Mouse (Mus musculus): ENCODE data around the gene Rpl19. TPM values are rescaled to one million over a fixed set of nuclear protein-coding genes. Genes with fewer than 3 reads are reported as not detected.

The Rpl19 gene
- 976 and 1,159 TPM in 2 replicates for polyA plus RNA-seq (2016; fragmentation: Nextera tagmentation; extraction: Ambion mirVana)

DNA sequence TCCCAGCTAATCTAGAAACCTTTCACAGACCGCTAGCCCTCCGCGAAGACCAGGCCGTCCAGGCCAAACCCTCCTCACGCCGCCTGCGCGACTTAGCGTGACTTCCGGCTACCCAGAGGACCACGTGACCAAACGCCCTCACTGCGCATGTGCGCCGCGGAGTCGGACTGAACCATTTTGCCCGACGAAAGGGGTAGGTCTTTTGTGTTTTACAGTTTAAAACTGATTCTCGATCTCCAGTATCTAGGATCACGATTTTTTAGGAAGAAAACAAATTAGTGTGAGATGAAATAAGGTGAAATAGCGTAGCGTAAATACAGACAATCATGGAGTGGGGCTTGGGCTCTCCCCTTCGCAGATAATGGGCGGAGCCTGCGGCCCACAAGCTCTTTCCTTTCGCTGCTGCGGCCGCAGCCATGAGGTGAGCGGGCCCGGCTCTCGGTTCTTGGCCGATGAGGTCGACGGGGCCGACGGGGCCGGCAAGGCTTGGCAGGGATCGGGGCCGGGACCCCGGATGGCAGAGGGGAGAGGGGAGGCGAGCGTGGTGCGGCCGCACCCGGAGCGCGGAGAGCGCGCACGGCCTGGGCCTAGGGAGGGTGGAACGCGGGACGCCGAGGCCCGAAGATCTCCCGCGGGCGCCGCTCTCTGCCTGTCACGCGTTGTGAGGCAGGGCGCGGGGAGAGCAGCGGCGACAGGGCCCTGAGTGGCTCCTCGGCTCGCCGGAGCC lies at the start of gene Rpl19:
Gene Rpl19 (plus strand): TSS at position 141 of the 727 bp plus-strand sequence.
- H3K36me3 ChIP-seq, result peaks cover 39% of the 10 kb centered on the region
- H3K9me3 ChIP-seq (replicated peaks), result no peaks in the 10 kb centered on the region
- 0 out of 2 replicates have a peak, but pooled peaks cover 3% of the 10 kb centered on the region for H3K27me3 ChIP-seq (ENCODE audit: low read depth, poor library complexity, severe bottlenecking)
- DNase-seq (ENCODE audit: low spot score), result peak; percentile 93
- H3K4me1 ChIP-seq, result peaks cover 45% of the 10 kb centered on the region
- peak within 1 kb of the TSS; percentile 99 for H3K27ac ChIP-seq (replicated peaks)
- peak within 1 kb of the TSS; percentile 99 for H3K4me3 ChIP-seq
- WGBS, result under 1% methylated on average over 69 of the region's 69 CpGs

DNA sequence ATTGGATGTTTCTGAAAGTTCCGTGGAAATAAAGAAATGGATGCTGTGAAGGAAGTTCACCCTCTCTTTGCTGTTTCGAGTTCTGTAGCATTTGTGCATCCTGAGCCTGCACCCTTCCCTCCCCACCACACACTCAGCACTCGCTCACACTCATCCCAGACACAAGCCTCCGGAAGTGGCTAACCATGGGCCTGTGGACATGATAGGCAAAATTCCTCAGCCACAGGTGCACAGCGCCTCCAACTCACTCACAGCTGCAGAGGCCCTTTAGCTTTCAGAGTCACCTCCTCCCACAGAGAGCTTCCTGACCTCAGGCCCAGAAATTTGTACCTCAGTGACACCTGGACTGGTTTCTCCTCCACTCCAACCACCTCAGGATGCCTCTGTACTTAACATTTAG lies 48.7 kb upstream of the Rpl19 start:
- Histone ChIP-seq H3K27ac (replicated peaks) (no peak overlapping the region), H3K4me1 (peaks cover 20% of the 10 kb centered on the region), H3K4me3 (no peak overlapping the region), H3K9me3 (replicated peaks) (no peaks in the 10 kb centered on the region), H3K27me3 (ENCODE audit: low read depth, poor library complexity, severe bottlenecking) (no peaks in the 10 kb centered on the region), H3K36me3 (no peaks in the 10 kb centered on the region)
- WGBS, result 79% methylated on average over 5 of the region's 5 CpGs
- DNase-seq (ENCODE audit: low spot score), result no peak

DNA sequence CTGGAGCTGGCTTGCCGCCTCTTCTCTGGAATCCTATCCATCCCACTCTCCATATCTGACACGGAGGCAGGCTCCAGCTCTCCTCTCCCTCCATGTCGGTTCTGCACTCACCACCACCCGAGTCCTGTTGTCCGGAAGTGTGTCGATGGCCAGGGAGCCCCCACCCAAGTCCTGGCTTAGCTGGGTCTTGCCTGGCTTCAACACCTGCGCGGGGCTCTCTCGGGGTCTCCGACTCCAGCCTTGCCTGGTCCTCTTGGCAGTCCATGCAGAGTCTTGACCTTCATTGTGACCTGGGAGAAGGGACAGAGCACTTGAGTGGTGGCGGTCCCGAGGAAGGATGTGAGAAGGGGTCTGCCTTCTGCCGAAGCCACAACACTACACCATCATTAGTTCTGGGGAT lies 48.1 kb upstream of the Rpl19 start:
- no peak overlapping the region for H3K4me3 ChIP-seq
- no peaks in the 10 kb centered on the region for H3K9me3 ChIP-seq (replicated peaks)
- DNase-seq (ENCODE audit: low spot score), result no peak
- peaks cover 3% of the 10 kb centered on the region; the same call in 1 of the 2 replicates for H3K27me3 ChIP-seq (ENCODE audit: low read depth, poor library complexity, severe bottlenecking)
- no peak overlapping the region for H3K27ac ChIP-seq (replicated peaks)
- peaks cover 20% of the 10 kb centered on the region for H3K4me1 ChIP-seq
- no peaks in the 10 kb centered on the region for H3K36me3 ChIP-seq
- WGBS, result 91% methylated on average over 13 of the region's 13 CpGs

DNA sequence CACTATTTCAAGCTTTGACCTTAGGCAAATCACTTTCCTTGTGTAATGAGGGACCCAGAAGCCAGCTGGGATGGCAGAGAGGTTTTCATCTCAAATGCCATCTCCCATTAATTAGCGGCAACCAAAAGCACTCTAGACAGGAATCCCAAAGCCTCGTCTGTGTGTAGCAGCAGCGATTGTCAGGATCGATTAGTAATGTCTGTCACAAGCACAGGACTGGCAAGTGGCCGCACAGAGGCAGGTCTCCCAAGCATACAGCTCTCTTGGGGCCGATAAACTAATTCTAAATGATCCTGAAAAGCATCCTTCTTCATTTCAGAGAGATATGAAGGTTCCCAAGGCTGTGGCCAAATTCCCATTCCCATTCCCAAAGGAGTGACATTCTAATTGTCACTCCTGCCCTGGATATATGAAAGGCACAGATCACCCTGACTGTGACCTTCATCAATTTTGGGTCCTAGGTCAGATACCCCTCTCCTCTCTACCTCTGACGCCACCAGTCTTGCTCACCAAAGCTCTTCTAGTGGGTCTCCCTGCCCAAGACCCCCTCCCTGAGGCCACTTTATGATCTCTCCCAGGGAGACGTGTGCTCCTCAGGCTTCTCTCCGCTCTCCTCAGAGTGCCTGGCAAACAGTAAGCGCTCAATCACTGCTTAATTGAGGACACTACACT lies 46.5 kb upstream of the Rpl19 start:
- Histone ChIP-seq H3K4me3 (no peak overlapping the region), H3K27me3 (ENCODE audit: low read depth, poor library complexity, severe bottlenecking) (peaks cover 19% of the 10 kb centered on the region), H3K27ac (replicated peaks) (no peak overlapping the region), H3K4me1 (peaks cover 16% of the 10 kb centered on the region), H3K36me3 (no peaks in the 10 kb centered on the region), H3K9me3 (replicated peaks) (no peaks in the 10 kb centered on the region)
- DNase-seq (ENCODE audit: low spot score), result no peak
- WGBS, result 73% methylated on average over 10 of the region's 10 CpGs

DNA sequence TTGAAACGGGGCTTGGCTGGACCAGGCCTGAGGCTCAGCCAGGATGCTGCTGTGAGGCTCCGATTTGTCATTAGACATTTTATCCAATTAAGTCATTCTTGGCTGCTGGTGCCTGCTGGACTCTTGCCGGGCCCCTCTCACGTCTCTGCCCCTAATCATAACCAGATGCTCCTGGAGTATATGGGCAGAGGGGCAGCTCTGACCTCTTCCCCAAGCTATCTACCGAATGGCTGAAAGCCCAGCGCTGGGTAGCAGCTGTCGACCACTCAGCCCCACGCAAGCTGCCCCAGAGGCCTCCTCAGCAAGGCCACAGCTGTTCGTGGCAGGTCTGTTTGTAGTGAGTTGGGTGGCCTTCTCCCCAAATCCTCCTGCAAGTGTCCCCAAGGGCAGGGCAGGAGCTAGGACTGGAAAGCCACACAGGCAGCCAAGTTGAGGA lies 46.0 kb upstream of the Rpl19 start:
- WGBS, result 67% methylated on average over 9 of the region's 9 CpGs
- no peaks in the 10 kb centered on the region for H3K36me3 ChIP-seq
- DNase-seq (ENCODE audit: low spot score), result peak; percentile 26
- peaks cover 25% of the 10 kb centered on the region for H3K27me3 ChIP-seq (ENCODE audit: low read depth, poor library complexity, severe bottlenecking)
- no peaks in the 10 kb centered on the region for H3K9me3 ChIP-seq (replicated peaks)
- peaks cover 11% of the 10 kb centered on the region for H3K4me1 ChIP-seq
- H3K27ac ChIP-seq (replicated peaks), result peak overlapping the region; percentile 52; the same call in 1 of the 2 replicates
- H3K4me3 ChIP-seq, result no peak overlapping the region

DNA sequence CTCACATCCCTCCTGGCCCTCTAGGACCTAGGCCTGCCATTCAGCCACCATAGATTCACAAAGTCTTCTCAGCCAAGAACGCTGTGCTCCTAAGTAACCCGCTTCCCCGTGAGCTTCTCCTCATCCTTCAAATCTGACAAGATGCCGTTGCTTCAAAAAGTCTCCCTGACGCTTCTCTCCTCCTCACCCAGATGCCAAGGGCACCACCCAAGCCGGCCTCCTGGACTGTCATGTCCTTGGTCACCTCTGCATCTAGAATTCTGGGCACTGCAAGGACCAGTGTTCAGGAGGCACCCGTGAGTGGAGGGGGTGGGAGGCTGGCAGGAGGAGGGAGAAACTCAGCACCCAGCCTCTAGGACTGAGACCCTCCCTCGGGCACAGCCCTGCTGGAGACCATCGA lies 43.8 kb upstream of the Rpl19 start:
- DNase-seq (ENCODE audit: low spot score), result no peak
- H3K4me3 ChIP-seq, result no peak overlapping the region
- H3K27me3 ChIP-seq (ENCODE audit: low read depth, poor library complexity, severe bottlenecking), result peaks cover 42% of the 10 kb centered on the region
- H3K36me3 ChIP-seq, result no peaks in the 10 kb centered on the region
- 89% methylated on average over 9 of the region's 9 CpGs for WGBS
- no peaks in the 10 kb centered on the region for H3K9me3 ChIP-seq (replicated peaks)
- peaks cover 24% of the 10 kb centered on the region for H3K4me1 ChIP-seq
- H3K27ac ChIP-seq (replicated peaks), result no peak overlapping the region

DNA sequence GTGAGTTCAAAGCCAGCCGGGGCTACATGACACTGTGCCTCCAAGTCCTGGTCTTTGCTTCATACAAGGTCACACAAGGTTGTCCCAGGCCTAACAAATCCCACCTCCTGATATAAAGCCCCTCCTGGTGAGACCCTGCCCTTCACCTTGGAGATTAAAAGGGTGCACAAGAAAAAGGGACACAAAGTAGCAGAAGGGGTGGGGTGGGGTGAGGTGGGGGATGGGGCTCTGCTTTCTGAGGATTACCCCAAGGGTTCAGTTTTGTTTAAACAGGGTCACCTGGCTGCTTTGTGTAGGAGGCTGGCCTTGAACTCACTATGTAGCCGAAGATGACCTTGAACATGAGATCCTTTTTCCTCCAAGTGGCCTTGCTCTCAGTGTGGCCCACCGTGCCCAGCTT lies 43.0 kb upstream of the Rpl19 start:
- Histone ChIP-seq H3K27me3 (ENCODE audit: low read depth, poor library complexity, severe bottlenecking) (peaks cover 42% of the 10 kb centered on the region), H3K4me3 (no peak overlapping the region), H3K36me3 (no peaks in the 10 kb centered on the region), H3K4me1 (peaks cover 24% of the 10 kb centered on the region), H3K9me3 (replicated peaks) (no peaks in the 10 kb centered on the region), H3K27ac (replicated peaks) (no peak overlapping the region)
- no peak for DNase-seq (ENCODE audit: low spot score)
- 82% methylated on average over 3 of the region's 3 CpGs for WGBS

DNA sequence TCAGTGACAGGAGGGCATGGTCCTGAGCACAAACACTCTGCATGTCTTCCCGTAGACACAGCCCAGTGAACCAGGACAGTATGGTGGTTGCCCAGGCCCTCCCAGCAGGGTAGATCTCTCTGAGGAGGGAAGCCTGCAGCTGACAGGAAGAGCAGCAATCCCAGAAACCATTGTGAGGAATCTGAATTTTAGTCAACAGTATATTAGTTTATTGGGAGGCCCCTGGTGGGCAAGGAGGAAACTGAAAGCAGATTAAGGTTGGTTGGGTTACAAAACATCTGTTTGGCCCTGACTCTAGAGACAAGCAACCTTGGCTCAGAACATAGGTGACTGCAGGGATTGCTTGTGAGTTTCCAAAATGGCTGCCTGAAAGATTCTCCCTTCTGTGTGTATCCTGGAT lies 42.5 kb upstream of the Rpl19 start:
- Histone ChIP-seq H3K9me3 (replicated peaks) (no peaks in the 10 kb centered on the region), H3K27ac (replicated peaks) (no peak overlapping the region), H3K4me3 (no peak overlapping the region), H3K36me3 (no peaks in the 10 kb centered on the region), H3K27me3 (ENCODE audit: low read depth, poor library complexity, severe bottlenecking) (peaks cover 42% of the 10 kb centered on the region), H3K4me1 (peaks cover 24% of the 10 kb centered on the region)
- DNase-seq (ENCODE audit: low spot score), result no peak
- WGBS, result 69% methylated on average over 1 of the region's 1 CpGs

DNA sequence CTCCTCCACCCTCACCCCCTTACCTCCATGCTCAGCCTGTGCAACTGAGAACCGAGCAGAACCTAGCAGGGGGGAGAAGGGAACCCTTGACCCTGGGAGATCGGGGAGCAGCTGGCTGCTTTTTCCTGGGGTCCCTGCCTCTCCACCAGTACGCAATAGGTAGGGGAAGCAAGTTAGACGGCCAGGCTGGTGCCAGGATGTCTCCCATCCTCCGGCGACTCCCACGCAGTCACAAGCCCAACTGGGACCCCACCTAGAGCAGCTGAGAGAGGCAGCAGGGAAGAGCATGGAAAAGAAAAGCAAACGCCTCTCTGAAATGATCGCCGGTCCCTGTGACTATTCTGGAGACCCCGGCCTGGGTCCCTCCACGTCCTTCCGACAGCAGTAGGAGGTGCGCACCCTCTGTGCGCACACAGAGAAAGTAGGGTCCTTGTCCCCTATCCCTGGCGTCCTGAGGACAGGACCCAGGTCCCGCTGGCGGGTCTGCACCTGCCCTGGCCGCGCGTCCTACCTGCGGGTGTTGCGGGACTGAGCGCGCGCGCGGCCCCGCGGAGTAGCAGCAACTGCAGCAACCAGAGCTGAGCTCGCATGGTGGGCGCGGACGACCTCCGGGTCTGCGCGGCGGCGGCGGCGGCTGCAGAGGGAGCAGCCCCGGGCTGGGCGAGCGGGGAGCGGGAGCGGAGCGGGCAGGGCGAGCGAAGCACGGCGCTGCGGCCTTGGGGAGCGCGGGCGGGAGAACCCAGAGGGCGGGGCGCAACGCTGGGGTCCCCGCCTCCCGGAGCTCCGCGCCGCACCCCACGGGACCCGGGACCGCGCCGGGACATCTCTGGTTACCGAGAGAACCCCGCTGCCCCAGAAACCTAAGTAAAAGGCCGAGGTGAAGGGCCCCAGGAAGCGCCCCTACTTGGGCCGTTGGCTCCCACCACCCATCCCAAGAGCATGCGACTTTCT lies 40.5 kb upstream of the Rpl19 start, which contains the start of gene Plxdc1:
Gene Plxdc1 (minus strand): TSS at position 718 of the 951 bp plus-strand sequence.
- DNase-seq (ENCODE audit: low spot score), result peak; percentile 46
- Histone ChIP-seq H3K4me3 (peak within 1 kb of the TSS; percentile 94), H3K4me1 (peaks cover 33% of the 10 kb centered on the region), H3K27me3 (ENCODE audit: low read depth, poor library complexity, severe bottlenecking) (peaks cover 55% of the 10 kb centered on the region), H3K9me3 (replicated peaks) (no peaks in the 10 kb centered on the region), H3K36me3 (no peaks in the 10 kb centered on the region), H3K27ac (replicated peaks) (peak within 1 kb of the TSS; percentile 66)
- 3% methylated on average over 74 of the region's 74 CpGs for WGBS

DNA sequence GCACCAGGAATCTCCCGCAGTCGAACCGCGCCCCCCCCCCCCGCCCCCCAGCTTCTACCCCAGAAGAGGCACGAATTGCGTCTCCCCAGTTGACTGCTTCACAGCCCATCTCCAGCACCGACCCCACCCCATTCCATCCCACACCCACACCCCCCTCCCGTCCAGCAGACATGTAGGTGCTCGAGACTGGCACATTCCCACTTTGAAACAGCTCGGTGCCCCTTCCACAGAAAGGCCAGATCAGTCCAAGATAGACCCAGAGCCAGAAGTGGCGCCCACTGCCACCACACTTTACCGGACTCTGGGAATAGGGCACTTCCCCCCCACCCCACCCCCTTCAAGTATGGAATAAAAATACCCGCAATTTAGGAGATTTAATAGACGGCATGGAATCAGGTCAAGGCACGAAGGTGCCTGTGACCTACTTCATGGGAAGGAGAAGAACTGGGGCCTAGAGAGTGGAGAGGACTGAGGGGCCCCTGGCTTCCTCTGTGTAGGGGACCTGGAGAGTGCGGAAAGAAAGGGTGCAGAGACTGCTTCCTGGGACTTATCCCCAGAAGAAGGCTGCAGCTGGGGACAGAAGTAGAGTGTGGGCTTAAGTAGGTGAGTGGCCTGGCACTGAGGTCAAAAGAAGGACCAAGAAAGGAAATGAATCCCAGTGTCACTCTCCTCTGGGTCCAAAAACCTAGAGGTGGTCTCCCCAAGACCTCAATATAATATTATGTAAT lies 39.6 kb upstream of the Rpl19 start:
- Histone ChIP-seq H3K36me3 (no peaks in the 10 kb centered on the region), H3K9me3 (replicated peaks) (no peaks in the 10 kb centered on the region), H3K27ac (replicated peaks) (no peak overlapping the region; the same call in 1 of the 2 replicates), H3K4me1 (peaks cover 33% of the 10 kb centered on the region), H3K4me3 (peak overlapping the region; percentile 94), H3K27me3 (ENCODE audit: low read depth, poor library complexity, severe bottlenecking) (peaks cover 60% of the 10 kb centered on the region)
- DNase-seq (ENCODE audit: low spot score), result no peak
- WGBS, result 30% methylated on average over 13 of the region's 17 CpGs

DNA sequence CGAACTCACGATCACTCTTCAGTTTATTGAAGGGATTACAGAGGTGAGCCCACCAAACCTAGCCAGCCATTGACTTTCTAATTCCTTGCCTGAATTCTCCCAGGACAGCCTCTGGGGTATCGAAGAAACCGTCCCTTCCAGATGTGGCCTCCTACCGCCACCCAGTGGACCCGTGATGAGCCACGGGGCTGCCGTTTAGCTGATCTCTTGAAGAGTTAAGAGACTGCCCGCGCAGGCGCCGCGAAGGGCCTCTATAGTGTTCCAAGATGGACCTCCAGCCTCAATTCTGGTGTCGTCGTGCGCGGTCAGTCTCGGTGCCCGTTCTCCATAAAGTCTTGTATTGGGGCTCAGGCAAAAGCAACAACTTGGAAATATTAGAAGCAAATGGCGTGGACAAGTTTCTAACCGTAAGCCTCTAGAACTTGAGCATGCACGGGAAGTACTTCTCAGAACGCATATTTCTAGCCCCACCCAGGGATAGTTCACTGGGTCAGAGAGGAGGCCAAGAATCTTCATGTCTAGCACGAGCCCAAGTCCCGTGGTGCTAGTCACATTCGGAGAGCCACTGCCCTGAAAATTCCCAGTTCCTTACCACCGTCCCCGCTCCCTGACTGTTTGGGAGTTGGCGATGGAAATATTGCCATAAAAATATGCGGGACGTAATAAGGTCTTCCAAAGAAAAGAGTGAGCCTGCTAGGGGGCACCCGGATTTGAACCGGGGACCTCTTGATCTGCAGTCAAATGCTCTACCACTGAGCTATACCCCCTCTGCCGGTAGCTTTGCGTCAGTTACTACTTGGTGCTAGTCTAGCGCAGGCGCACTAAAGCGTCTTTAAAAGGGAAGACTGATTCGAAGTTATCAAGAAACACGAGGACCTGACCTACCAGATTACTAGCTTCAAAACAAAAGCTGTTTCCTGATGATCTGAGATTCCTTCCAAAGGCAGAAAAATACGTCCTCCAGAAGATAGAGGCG lies 38.7 kb upstream of the Rpl19 start:
- WGBS, result under 1% methylated on average over 42 of the region's 42 CpGs
- no peaks in the 10 kb centered on the region for H3K36me3 ChIP-seq
- H3K27me3 ChIP-seq (ENCODE audit: low read depth, poor library complexity, severe bottlenecking), result peaks cover 64% of the 10 kb centered on the region

More for the DNA sequence above, 38.7 kb upstream of the Rpl19 start:
- peak; percentile 95 for DNase-seq (ENCODE audit: low spot score)
- Histone ChIP-seq H3K27ac (replicated peaks) (peak overlapping the region; percentile 88), H3K9me3 (replicated peaks) (no peaks in the 10 kb centered on the region), H3K4me1 (peaks cover 33% of the 10 kb centered on the region), H3K4me3 (peak overlapping the region; percentile 94)
